Mouse (Mus musculus) embryo, embryonic 10 days (tissue): ENCODE measurements around the gene Gm17581.

Experiments
- DNase-seq: peaks from one replicate; pipeline ENCODE4 v3.0.0-alpha.2; 2015; ENCODE audit warnings: low spot score

Gm17581 gene

GRCm38 (mm10) chr2:155691336-155691722, 44.3 kb downstream of the Gm17581 start:
- no peak for DNase-seq

- no peak for DNase-seq
Measured at GRCm38 (mm10) chr2:155689211-155689610, 46.5 kb downstream of the Gm17581 start.

DNA sequence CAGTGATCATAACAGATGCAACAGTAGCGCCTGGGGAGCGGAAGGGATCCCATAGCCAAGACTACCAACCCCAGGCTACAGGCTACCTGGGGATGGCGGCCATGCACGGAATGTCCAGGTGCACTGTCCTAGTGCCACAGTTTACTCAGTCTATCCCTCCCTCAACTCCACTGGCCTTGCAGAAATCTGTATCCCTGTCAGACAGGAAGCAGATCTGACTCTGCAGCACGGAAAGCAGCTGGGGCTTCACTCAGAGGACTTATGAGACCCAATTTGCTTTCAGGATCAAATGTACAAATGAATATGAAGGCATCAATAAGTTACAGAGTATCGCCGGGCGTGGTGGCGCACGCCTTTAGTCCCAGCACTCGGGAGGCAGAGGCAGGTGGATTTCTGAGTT, 47.9 kb downstream of the Gm17581 start:
- no peak for DNase-seq

GRCm38 (mm10) chr2:155686572-155686971, 49.1 kb downstream of the Gm17581 start:
- no peak for DNase-seq
